Mouse (Mus musculus) retina, adult 2 months (tissue): Measurements from ENCODE around the gene Slc16a7.

ENCODE experiments used
- DNase-seq: peaks from one replicate; pipeline ENCODE4 v3.0.0-alpha.2; 2012; ENCODE audit warnings: low read depth, low spot score

Slc16a7 gene

GRCm38 (mm10) chr10:125184146-125184545 lies 205.1 kb downstream of the Slc16a7 start:
- no peak for DNase-seq

GRCm38 (mm10) chr10:125182545-125182944 lies 206.7 kb downstream of the Slc16a7 start:
- no peak for DNase-seq

GRCm38 (mm10) chr10:125177782-125178181 lies 211.5 kb downstream of the Slc16a7 start:
- DNase-seq = no peak

- no peak for DNase-seq
These were observed 214.1 kb downstream of the Slc16a7 start for GRCm38 (mm10) chr10:125175013-125175650.

GRCm38 (mm10) chr10:125171625-125172024 lies 217.6 kb downstream of the Slc16a7 start:
- no peak for DNase-seq

- no peak for DNase-seq
These were observed 218.1 kb downstream of the Slc16a7 start for GRCm38 (mm10) chr10:125171154-125171553.
